Mouse (Mus musculus) thymus, postnatal 14 days (tissue): ENCODE results near the gene Slc6a3.

ENCODE experiments used
- DNase-seq: peaks from one replicate; pipeline ENCODE4 v3.0.0; 2021

Slc6a3 gene

GRCm38 (mm10) chr13:73536403-73536821 is at the start of gene Slc6a3:
TSS of gene Slc6a3 (plus strand) at chr13:73536747.
- DNase-seq, result peak; percentile 34

DNA sequence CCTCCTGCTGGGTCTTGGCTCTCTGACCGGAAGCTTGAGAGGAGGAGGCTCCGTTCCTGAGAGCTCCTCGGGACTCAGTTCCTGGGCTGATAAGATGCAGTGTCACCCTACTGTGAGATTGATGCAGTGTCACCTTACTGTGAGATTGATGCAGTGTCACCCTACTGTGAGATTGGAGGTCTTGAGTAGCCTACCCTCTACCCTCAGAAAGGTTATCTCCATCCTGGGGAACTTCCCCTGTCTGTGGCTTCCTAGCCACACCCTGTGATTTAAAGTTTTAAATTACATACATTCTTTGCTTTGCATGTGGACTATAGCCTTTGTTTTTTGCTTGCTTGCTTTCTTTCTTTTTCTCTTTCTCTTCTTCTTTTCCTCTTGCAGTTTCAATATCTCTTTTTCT is 48.4 kb upstream of the Slc6a3 start:
- DNase-seq, result no peak

GRCm38 (mm10) chr13:73488707-73489106 is 47.8 kb upstream of the Slc6a3 start:
- no peak for DNase-seq

DNA sequence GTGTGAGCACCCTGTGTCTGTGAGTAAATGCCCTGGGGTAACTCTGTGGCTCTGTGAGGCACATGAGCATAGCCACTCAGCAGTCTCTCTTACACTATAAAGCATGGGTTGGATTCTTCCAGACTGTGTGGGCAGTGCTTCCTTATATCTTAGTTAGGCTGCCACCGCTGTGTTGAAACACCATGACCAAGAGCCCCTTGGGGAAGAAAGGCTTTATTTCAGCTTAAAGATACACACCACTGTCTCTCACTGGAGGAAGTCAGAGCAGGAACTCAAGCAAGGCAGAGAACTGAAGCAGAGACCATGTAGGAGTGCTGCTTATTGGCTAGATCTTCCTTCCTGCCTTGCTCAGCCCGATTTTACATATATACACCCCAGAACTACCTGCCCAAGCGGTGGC is 46.6 kb upstream of the Slc6a3 start:
- DNase-seq, result no peak

GRCm38 (mm10) chr13:73490564-73491170 is 45.9 kb upstream of the Slc6a3 start:
- DNase-seq, result no peak

DNA sequence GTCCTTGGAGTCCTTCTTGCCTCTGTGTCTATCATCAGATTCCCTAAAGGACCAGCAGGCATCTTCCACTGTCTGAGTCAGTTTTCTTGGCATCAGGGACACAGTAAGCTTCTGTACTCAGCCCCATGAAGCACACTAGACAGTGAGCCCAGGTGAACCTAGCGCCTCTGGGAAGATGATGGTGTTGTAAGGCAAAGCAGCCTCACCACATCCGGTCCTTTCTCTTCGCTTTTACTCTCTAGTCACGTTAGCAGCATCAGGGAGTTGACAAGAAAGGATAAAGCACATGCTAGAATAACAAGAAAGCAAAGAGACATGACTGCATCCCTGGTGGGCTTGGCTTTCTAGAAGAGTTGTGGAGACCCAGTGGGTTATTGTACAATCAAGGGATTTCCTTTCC is 43.4 kb upstream of the Slc6a3 start:
- DNase-seq, result no peak

GRCm38 (mm10) chr13:73494528-73494927 is 42.0 kb upstream of the Slc6a3 start:
- no peak for DNase-seq

GRCm38 (mm10) chr13:73496137-73496536 is 40.4 kb upstream of the Slc6a3 start:
- DNase-seq, result no peak

DNA sequence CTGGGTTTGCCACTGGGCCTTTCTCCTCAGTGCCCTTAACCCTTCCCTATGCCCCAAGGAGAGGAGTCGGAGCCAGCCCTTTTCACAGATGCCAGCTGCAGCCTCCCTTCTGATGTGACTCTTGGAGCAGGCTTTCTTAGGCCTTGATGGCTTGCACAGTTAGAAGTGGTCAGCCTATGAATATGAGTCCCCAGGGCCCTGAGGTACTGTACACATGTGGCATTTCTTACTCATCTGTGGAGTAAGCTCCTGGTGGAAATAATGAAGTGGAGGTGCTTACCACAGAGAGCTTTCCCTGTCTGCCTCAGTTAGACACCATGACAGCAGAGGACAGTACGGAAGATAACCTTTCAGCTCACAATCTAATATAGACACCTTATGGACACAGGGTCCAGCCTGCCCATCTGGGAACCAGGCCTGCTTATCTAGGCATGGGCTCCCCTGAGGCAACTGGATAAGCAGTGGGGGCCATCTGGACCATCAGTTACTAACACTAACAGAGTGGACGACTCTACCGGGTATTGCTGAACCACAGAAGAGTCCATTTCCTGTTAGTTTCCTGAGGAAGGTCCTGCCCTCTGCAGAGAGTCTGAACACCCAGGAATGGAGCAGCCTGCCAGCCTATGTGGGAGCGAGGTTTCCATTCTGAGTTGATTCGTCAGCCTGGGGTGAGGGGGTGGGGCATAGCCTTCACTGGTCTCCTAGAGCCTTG is 36.5 kb upstream of the Slc6a3 start:
- DNase-seq, result no peak

DNA sequence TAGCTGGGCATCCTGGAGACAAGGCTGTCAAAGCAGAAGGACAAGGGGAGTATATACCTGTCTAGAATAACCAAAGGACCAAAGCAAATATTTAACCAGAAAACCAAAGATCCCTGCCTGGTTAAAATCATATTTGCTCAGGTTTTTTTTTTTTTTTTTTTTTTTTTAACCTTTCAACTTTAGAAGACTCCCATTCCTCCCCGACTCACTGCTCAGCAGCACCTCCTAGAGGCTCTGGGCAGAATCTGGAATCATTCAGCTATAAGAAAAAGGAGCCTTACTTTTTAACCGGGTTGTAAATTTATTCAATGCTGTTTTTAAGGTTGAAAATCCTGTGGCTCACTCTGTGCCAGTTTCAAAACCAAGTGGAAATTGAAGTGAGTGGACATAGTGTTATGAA is 33.8 kb upstream of the Slc6a3 start:
- peak; percentile 41 for DNase-seq

GRCm38 (mm10) chr13:73505686-73506467 is 30.7 kb upstream of the Slc6a3 start:
- DNase-seq, result peak; percentile 85

DNA sequence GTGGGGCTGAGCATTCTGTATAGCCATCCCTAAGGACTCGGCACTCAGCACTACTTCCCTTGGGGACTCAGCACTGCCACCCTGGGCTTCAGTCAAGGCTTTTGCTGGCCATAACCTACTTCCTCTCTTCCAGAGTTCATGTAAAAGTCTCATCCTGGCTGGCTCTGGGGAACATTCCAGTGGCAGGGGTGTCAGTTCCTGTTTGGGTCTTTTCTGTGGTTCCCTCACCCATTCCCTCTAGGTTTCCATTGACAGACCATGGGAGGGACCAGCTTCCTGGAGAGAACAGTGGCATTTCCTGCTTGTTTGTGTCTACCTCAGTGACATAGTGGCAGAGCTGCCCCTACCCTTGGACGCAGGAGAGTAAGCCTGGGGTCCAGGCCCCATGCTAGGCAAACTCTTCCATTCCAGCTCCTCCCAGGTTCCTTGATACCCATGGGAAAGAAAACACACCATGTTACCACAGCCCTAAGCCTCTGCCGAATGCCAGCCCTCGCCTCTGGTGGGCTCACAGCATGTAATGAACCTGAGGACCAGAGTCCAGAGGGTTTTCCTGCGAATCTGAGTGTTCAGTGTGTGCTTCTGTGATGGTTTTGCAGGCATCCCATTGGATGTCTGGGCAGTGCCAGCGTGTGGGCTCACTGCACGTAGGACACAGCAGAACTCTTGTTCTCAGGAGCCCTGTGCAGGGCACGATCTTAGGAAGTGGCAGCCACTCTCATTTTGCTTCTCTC is 27.6 kb upstream of the Slc6a3 start:
- no peak for DNase-seq

- no peak for DNase-seq
Observed at GRCm38 (mm10) chr13:73509869-73510268, 26.7 kb upstream of the Slc6a3 start.

DNA sequence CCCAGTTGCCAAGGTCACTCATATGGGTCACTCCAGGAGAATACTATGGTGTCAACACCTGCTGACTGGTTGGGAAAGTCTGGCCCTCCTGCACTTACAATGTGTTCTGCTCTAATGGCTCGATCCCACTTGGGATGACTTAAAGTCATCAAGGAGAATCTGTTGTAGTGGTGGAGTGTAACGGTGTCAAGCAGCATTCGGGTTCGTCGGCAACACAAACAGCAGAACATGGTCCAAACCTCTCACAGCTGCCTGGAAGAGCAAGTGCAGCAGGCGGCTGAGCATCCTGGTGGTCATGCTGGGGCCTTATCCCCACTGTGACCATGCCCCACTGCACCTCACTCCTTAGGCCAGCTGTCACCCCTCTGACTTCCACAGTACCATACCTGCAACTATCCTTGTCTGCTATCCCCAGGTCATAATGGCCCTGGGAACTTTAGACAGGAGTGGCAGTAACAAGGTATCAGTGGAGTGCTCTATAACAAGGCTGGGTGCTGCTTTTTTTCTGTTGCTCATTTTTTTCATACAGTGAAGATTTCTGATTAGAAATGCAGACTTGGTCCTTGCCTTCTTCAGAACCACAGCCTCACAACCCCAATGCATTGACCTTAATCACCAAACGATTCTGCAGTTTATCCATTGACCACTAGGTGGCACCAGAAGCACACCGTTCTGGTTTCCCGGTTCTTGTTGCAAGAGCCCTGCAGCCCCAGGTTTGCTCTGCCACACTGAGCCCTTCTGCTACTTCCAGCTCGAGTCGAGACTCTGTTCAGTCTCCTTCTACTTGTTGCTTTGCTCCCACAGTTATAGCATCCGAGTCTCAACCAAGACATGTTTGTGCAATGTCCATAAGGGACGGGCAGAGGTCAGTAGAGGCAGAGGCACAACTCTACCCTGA is 23.5 kb upstream of the Slc6a3 start:
- DNase-seq, result peak; percentile 79

DNA sequence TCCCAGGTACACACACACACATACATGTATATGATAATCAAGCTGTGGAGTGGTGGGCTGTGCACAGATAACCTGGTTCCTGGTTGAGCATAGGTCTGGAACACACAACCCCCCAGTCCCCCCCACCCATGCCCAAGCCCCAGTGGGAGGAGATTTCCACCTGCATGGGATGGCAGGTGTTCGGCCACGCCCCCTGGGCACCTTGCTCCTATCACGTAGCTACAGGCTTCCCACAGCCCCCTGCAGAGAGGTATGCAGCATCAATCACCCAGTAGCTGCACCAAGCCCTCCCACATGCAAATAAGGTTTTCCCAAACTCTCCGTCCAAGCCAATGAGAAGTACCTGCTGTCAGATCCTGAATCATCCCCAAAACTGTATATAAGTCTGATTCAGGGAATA is 19.7 kb upstream of the Slc6a3 start:
- DNase-seq, result no peak

DNA sequence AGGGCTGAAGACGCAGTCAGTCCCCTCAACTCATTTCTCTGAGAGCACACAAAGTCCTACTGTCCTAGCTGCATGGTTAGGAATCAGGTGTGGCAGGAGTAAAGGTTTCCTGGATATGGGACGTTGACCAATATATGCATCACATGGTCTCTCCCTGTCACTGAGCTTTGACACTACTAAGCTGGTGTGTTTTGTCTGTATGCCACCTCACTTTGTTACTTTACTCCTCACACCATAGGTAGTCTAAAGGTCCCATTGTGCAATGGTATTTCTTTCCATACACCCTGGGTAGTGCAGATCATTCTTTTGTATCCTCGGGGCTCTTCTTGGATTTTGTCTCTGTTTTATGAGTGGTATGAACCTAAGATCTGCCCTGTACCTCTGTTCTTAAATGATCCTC is 2.8 kb upstream of the Slc6a3 start:
- no peak for DNase-seq

DNA sequence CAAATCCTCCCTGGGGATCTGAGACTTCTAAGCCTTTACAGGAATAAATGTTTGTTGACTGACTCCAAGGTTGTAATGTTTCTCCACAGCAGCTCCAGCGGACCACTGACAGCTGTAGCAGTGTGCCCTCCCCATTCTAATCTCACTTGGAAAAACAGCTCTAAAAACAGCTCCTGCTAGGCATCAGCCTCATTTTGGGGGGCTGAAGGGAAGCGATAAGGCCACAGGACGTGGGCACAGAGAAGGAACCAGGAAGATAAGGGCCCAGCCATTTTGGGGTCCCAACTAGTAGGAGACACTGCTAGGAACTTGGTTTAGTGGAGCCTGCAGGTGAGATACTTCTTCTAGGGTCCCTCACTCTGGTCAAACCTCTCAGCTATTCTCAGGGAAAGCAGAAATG is 1.3 kb upstream of the Slc6a3 start:
- no peak for DNase-seq

DNA sequence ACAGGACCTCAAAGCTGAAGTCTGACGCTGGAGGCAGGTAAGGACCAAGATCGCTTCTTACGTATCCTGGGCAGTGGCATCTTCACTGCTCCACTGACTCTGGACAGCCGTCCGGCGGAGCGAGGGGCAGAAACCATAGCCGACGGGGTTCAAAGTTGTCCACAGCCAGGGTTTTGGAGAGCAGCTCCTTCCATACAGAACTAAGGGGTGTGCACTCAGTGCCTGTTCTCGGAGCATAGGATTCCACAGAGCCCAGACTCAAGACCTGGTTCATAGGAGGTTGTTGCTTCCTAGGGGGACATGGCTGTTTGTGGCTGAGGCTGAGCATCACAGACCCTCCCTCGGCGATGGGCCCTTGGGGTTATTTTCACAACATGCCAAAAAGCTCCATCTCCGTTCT is 277 bp downstream of the Slc6a3 start:
- no peak for DNase-seq

DNA sequence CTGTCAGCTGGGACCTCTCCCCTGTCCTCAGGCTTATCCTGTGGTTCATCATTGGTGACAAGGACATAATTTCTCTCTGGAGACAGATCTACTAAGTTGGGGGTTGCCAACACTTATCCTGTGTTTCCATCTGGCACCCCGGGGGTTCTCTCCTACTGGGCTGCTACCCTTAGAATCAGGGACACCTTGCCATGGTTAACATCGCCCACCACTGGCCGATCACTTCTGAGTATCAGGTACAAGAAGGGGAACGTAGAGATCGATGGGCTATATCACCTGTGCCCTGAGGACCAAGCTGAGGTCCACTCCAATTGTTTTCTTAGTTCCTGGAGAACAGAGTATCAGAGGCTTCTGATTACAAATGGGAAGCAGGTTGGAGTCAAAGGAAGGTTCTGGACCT is 27.7 kb downstream of the Slc6a3 start:
- no peak for DNase-seq

GRCm38 (mm10) chr13:73575051-73575450 is 38.5 kb downstream of the Slc6a3 start:
- DNase-seq, result no peak

DNA sequence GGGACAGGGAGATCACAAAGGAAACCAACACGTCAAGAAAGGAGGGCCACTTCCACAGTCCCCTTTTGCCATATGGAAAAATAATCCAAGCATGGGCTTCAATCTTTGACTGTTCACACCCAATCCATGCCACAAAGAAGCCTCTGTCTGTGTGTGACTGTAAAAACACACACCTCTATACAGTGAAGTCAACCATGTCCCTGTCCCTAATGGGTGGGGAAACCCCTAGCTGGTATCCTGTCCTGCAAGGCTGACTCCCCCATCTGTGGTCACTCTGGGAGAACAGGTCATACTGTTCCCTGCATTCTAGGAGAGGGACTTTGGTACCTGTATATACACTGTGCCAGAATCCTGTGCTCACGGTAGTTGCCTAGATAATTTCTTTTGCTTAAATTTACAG is 40.7 kb downstream of the Slc6a3 start:
- DNase-seq, result no peak

GRCm38 (mm10) chr13:73591488-73591887 is 54.9 kb downstream of the Slc6a3 start:
- no peak for DNase-seq
